Mouse (Mus musculus) forebrain, embryonic 15.5 days (tissue): ENCODE measurements around the gene Apln. TPM values are rescaled to one million over a fixed set of nuclear protein-coding genes. Genes with fewer than 3 reads are reported as not detected.

Experiments
- ATAC-seq: fragments of 200-750 bp; cut with Nextera tagmentation; replicated peaks from 2 replicates; pipeline ENCODE4 v1.8.0; 2017; ENCODE audit warnings: mild to moderate bottlenecking, moderate TSS enrichment, moderate library complexity
- H3K27ac ChIP-seq: fragments of 300-500 bp; sonication (generic); replicated peaks from 2 replicates; pipeline ENCODE4 v1.5.1; 2015; ENCODE audit warnings: mild to moderate bottlenecking, inconsistent platforms
- H3K27me3 ChIP-seq: fragments of 300-500 bp; sonication (generic); 2 replicates; pipeline ENCODE4 v1.6.1; 2015; ENCODE audit warnings: inconsistent platforms
- H3K36me3 ChIP-seq: fragments of 300-500 bp; sonication (generic); 2 replicates; pipeline ENCODE4 v1.6.1; 2015; ENCODE audit warnings: mild to moderate bottlenecking, inconsistent platforms
- H3K4me1 ChIP-seq: fragments of 300-500 bp; sonication (generic); 2 replicates; pipeline ENCODE4 v1.6.1; 2015; ENCODE audit warnings: inconsistent platforms
- H3K4me2 ChIP-seq: fragments of 300-500 bp; sonication (generic); replicated peaks from 2 replicates; pipeline ENCODE4 v1.6.1; 2015; ENCODE audit warnings: mild to moderate bottlenecking, inconsistent platforms
- H3K4me3 ChIP-seq: fragments of 300-500 bp; sonication (generic); 2 replicates; pipeline ENCODE4 v1.5.1; 2015; ENCODE audit warnings: mild to moderate bottlenecking, inconsistent platforms
- H3K9ac ChIP-seq: fragments of 300-500 bp; sonication (generic); replicated peaks from 2 replicates; pipeline ENCODE4 v1.6.1; 2015; ENCODE audit warnings: mild to moderate bottlenecking, inconsistent platforms
- H3K9me3 ChIP-seq: fragments of 300-500 bp; sonication (generic); 2 replicates; pipeline ENCODE4 v1.6.1; 2016; ENCODE audit warnings: inconsistent platforms
- WGBS: fragments of 180-500 bp; shearing (Covaris S2); methylation state at CpG from one replicate; pipeline ENCODE4 v1.1.7; 2015; ENCODE audit warnings: mixed read lengths; 5-methylcytosine and 5-hydroxymethylcytosine counted together
- polyA plus RNA-seq: library from polyadenylated mRNA; unstranded; fragments of >200 nt; fragmentation: Nextera tagmentation; extraction: Ambion mirVana; gene quantifications from 2 replicates; pipeline ENCODE4 v1.2.1, GENCODE M21; 2015

Gene Apln
- polyA plus RNA-seq, 1 experiment from 2014 or later = 4.6 TPM

- Histone ChIP-seq H3K27me3 (no peaks in the 10 kb centered on the region), H3K4me2 (no peak overlapping the region), H3K27ac (no peak overlapping the region), H3K4me3 (no peak overlapping the region), H3K36me3 (no peaks in the 10 kb centered on the region), H3K9ac (no peak overlapping the region), H3K9me3 (no peaks in the 10 kb centered on the region), H3K4me1 (no peaks in the 10 kb centered on the region)
- no peak for ATAC-seq
- WGBS = 89% methylated on average over 2 of the region's 2 CpGs
Observed at GRCm38 (mm10) chrX:48046315-48046714, 11.7 kb upstream of the Apln start.

DNA sequence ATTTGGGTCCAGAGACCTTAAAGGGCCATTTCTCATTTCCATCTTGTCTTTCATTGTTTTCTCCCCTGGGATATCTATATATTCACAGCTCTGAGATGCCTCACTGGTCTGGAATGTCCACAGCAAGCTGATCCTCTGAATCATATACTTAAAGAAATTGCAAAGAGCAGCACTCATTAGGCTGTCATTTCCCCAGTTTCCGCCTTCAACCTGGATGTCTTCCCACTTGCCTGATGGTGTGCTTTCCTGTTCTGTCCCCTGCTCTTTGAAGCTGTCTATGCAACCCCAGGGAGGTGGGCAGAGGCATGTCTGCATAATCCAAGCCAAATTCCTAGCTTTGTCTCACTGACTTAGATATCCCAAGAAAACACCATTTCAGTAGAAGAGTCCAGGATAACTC, 9.6 kb upstream of the Apln start:
- WGBS = 88% methylated on average over 1 of the region's 1 CpGs
- no peak overlapping the region for H3K4me2 ChIP-seq
- H3K27ac ChIP-seq = no peak overlapping the region
- no peaks in the 10 kb centered on the region for H3K9me3 ChIP-seq
- no peaks in the 10 kb centered on the region for H3K27me3 ChIP-seq
- no peak for ATAC-seq
- no peaks in the 10 kb centered on the region for H3K36me3 ChIP-seq
- H3K4me1 ChIP-seq = no peaks in the 10 kb centered on the region
- no peak overlapping the region for H3K9ac ChIP-seq
- H3K4me3 ChIP-seq = no peak overlapping the region

- no peak overlapping the region for H3K27ac ChIP-seq
- no peaks in the 10 kb centered on the region for H3K4me1 ChIP-seq
- H3K9ac ChIP-seq = no peak overlapping the region
- no peak overlapping the region for H3K4me2 ChIP-seq
- no peak for ATAC-seq
- no peaks in the 10 kb centered on the region for H3K27me3 ChIP-seq
- H3K9me3 ChIP-seq = no peaks in the 10 kb centered on the region
- no peak overlapping the region for H3K4me3 ChIP-seq
- no peaks in the 10 kb centered on the region for H3K36me3 ChIP-seq
- 76% methylated on average over 4 of the region's 4 CpGs for WGBS
Observed at GRCm38 (mm10) chrX:48042748-48043147, 8.1 kb upstream of the Apln start.

GRCm38 (mm10) chrX:48040379-48040778, 5.7 kb upstream of the Apln start:
- H3K4me1 ChIP-seq = no peaks in the 10 kb centered on the region
- no peaks in the 10 kb centered on the region for H3K9me3 ChIP-seq
- no peaks in the 10 kb centered on the region for H3K27me3 ChIP-seq
- no peak overlapping the region for H3K4me3 ChIP-seq
- no peaks in the 10 kb centered on the region for H3K36me3 ChIP-seq
- 73% methylated on average over 3 of the region's 3 CpGs for WGBS
- no peak overlapping the region for H3K4me2 ChIP-seq
- H3K27ac ChIP-seq = no peak overlapping the region
- no peak overlapping the region for H3K9ac ChIP-seq
- no peak for ATAC-seq

GRCm38 (mm10) chrX:48033766-48034143, 898 bp downstream of the Apln start:
- no peak overlapping the region for H3K9ac ChIP-seq
- no peaks in the 10 kb centered on the region for H3K27me3 ChIP-seq
- H3K4me2 ChIP-seq = peak overlapping the region; percentile 89

GRCm38 (mm10) chrX:48033024-48033423, 1.6 kb downstream of the Apln start:
- Histone ChIP-seq H3K27me3 (no peaks in the 10 kb centered on the region), H3K27ac (no peak overlapping the region), H3K4me1 (peaks cover 12% of the 10 kb centered on the region), H3K4me2 (peak overlapping the region; percentile 89; the same call in 1 of the 2 replicates), H3K4me3 (no peak overlapping the region), H3K36me3 (no peaks in the 10 kb centered on the region), H3K9me3 (no peaks in the 10 kb centered on the region), H3K9ac (no peak overlapping the region)
- ATAC-seq = peak; percentile 21; the same call in 1 of the 2 replicates
- WGBS = 41% methylated on average over 3 of the region's 3 CpGs

More at GRCm38 (mm10) chrX:48033766-48034143, 898 bp downstream of the Apln start:
- Histone ChIP-seq H3K27ac (no peak overlapping the region), H3K4me1 (peaks cover 12% of the 10 kb centered on the region), H3K36me3 (no peaks in the 10 kb centered on the region), H3K9me3 (no peaks in the 10 kb centered on the region), H3K4me3 (peak overlapping the region; percentile 50)
- peak; percentile 33 for ATAC-seq
- 14% methylated on average over 10 of the region's 11 CpGs for WGBS

- Histone ChIP-seq H3K4me2 (no peak overlapping the region), H3K4me1 (peaks cover 12% of the 10 kb centered on the region), H3K27me3 (no peaks in the 10 kb centered on the region), H3K9me3 (no peaks in the 10 kb centered on the region), H3K4me3 (no peak overlapping the region), H3K9ac (no peak overlapping the region), H3K36me3 (no peaks in the 10 kb centered on the region), H3K27ac (no peak overlapping the region)
- no peak for ATAC-seq
- WGBS = 86% methylated on average over 5 of the region's 5 CpGs
Observed at GRCm38 (mm10) chrX:48031866-48032265, 2.8 kb downstream of the Apln start.

DNA sequence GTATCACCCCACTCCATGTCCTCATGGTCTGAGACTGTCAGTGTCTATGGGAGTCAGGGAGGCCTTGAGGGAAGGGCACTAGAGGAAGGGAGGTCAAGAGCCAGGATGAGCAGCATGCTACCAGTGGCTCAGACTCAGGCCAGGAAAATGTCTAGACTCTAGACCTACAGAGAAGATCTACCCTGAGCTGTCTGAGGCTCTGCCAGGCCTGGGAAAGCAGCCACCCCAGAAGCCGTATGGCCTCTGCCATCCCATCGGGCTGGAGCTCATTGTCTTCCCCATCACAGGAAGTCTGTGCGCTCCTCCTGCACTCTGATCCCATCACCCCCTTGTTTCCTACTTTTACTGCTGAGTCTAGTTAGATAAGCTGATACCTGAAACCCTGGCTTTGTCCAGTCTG, 4.1 kb downstream of the Apln start:
- no peak overlapping the region for H3K27ac ChIP-seq
- WGBS = 50% methylated on average over 3 of the region's 3 CpGs
- H3K4me3 ChIP-seq = no peak overlapping the region
- peaks cover 12% of the 10 kb centered on the region for H3K4me1 ChIP-seq
- H3K9ac ChIP-seq = no peak overlapping the region
- no peaks in the 10 kb centered on the region for H3K27me3 ChIP-seq
- no peak overlapping the region for H3K4me2 ChIP-seq
- ATAC-seq = no peak
- H3K9me3 ChIP-seq = no peaks in the 10 kb centered on the region
- H3K36me3 ChIP-seq = no peaks in the 10 kb centered on the region

GRCm38 (mm10) chrX:48022811-48023210, 11.8 kb downstream of the Apln start:
- Histone ChIP-seq H3K4me1 (no peaks in the 10 kb centered on the region), H3K9ac (no peak overlapping the region), H3K4me3 (no peak overlapping the region), H3K9me3 (no peaks in the 10 kb centered on the region), H3K27ac (no peak overlapping the region), H3K4me2 (no peak overlapping the region), H3K27me3 (no peaks in the 10 kb centered on the region), H3K36me3 (no peaks in the 10 kb centered on the region)
- no peak for ATAC-seq
- 63% methylated on average over 1 of the region's 1 CpGs for WGBS

GRCm38 (mm10) chrX:48019940-48020339, 14.7 kb downstream of the Apln start:
- ATAC-seq = no peak

GRCm38 (mm10) chrX:48019359-48019758, 15.3 kb downstream of the Apln start:
- no peak for ATAC-seq
- Histone ChIP-seq H3K4me2 (no peak overlapping the region), H3K9me3 (no peaks in the 10 kb centered on the region), H3K27me3 (no peaks in the 10 kb centered on the region), H3K4me3 (no peak overlapping the region), H3K9ac (no peak overlapping the region), H3K36me3 (no peaks in the 10 kb centered on the region), H3K4me1 (peaks cover 10% of the 10 kb centered on the region), H3K27ac (no peak overlapping the region)
- WGBS = 49% methylated on average over 15 of the region's 15 CpGs

More at GRCm38 (mm10) chrX:48019940-48020339, 14.7 kb downstream of the Apln start:
- Histone ChIP-seq H3K27ac (no peak overlapping the region), H3K4me3 (no peak overlapping the region), H3K9me3 (no peaks in the 10 kb centered on the region), H3K36me3 (no peaks in the 10 kb centered on the region), H3K4me1 (peaks cover 10% of the 10 kb centered on the region), H3K9ac (no peak overlapping the region), H3K27me3 (no peaks in the 10 kb centered on the region), H3K4me2 (no peak overlapping the region)
- WGBS = 17% methylated on average over 5 of the region's 5 CpGs

DNA sequence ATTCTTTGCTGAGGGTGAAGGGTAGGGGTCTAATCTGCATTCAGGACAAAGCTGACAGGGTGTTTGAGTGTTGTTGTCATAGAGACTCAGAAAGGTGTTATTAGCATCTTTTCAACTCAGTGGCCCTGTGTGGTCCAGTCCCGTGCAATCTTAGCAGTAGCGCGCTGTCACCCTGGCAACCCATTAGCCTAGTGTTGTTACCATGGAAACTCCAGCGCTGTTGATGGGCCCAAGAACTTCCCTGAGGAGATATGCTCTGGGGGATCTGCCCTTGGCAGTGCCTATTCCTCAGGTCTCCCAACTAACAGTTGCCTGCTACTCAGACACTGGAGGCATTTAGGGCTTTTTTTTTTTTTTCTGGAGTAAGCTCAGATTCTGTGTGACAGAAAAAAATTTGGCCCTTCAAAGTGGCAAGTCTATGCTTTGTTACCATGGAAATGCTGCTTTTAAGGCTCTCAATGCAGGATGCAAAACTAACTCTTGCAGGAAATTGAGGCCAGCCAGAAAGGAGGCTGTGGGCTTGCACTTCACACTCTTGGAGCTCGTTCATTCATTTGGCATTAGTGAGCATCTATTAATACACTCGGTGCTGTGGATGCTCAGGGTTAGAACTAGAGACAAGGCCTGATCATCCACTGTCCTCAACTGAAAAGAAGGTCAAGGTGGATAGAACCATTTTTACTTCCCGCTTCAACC, 17.6 kb downstream of the Apln start:
- Histone ChIP-seq H3K4me3 (no peak overlapping the region), H3K4me1 (peaks cover 10% of the 10 kb centered on the region), H3K27me3 (no peaks in the 10 kb centered on the region), H3K9me3 (no peaks in the 10 kb centered on the region), H3K27ac (peak overlapping the region; percentile 68), H3K4me2 (no peak overlapping the region), H3K9ac (no peak overlapping the region), H3K36me3 (no peaks in the 10 kb centered on the region)
- 35% methylated on average over 7 of the region's 7 CpGs for WGBS
- ATAC-seq = peak; percentile 93

GRCm38 (mm10) chrX:48011656-48012055, 23.0 kb downstream of the Apln start:
- Histone ChIP-seq H3K36me3 (no peaks in the 10 kb centered on the region), H3K4me2 (no peak overlapping the region), H3K9me3 (no peaks in the 10 kb centered on the region), H3K27me3 (no peaks in the 10 kb centered on the region), H3K9ac (no peak overlapping the region), H3K4me1 (peaks cover 3% of the 10 kb centered on the region), H3K4me3 (no peak overlapping the region), H3K27ac (no peak overlapping the region)
- WGBS = 87% methylated on average over 3 of the region's 3 CpGs
- ATAC-seq = no peak
